Mouse (Mus musculus): ENCODE measurements around the gene Tenm4.

DNA sequence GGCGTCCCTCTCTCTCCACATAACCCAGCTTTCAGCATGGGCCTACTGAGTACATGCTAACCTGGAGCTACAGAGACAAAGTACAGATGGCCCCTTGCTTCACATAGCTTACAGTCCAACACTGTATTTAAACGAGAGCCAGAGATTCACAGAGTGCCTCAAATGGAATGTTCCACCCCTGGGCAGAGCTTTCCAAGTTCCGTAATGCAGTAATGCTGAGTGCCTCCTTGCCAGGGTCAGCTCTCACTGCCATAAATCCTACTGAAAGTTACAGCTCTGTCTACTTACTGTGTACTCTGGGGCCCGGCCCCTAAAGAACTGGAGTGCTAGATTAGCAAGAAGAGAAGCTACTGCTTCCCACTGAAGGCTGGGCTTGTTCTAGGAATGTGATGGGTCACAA, 23.6 kb upstream of the Tenm4 start:
- TF ChIP-seq RAD21 (IDR thresholded peaks at IDR 0.05; ENCODE audit: low read depth, low read length) (no peak), POLR2A (IDR thresholded peaks at IDR 0.05; ENCODE audit: low read depth, low read length) (no peak), EP300 (IDR thresholded peaks at IDR 0.05; ENCODE audit: low read length) (no peak), USF1 (IDR thresholded peaks at IDR 0.05; ENCODE audit: low read depth, low read length) (no peak)

All from CH12.LX (cell line).